11 mouse cellular contexts compared by ENCODE assay signal in the genomic region with DNA sequence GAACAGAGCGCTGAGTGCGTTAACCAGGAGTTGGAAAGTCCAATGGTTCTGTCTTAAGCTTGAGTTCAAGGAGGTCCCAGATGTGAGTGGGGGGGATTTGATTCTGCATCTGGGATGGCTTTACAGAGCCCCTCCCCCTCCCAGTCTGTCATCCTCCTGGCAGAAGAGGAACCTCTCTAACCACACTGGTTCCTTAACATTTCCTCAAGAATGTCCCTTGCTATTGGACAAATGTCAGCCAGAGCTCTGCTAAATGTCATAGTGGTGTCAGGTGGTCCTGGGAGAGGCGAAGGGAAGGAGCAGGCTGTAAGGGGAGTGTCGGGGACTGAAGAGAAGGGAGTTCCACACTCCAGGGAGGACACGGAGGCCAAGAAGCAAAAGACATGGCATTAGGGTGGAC. TPM values are rescaled to one million over a fixed set of nuclear protein-coding genes. Genes with fewer than 3 reads are reported as not detected.
DNase-seq lines count a peak whose midpoint lies in the region; ATAC-seq and TF ChIP-seq lines count a peak whose summit lies in the region.
"Had no signal": no experiment of that assay in that cellular context is flagged by ENCODE, and none has a peak within 500 bp of the region (broad histone marks: within the 10 kb centered on the region; RNA-seq: fewer than 3 reads in every experiment).

No protein-coding gene starts in this region.

- H3K9me3 ChIP-seq in heart, embryonic 10.5 days = no peaks in the 10 kb centered on the region
- H3K9me3 ChIP-seq in liver, embryonic 11.5 days (ENCODE audit: control insufficient read depth, low read length) = no peaks in the 10 kb centered on the region
- no peaks in the 10 kb centered on the region for H3K9me3 ChIP-seq in stomach, embryonic 16.5 days (replicated peaks; ENCODE audit: control insufficient read depth, low read length)
- H3K9me3 ChIP-seq: neural tube, embryonic 12.5 days had no signal

- peak overlapping the region; percentile 63 for H3K27ac ChIP-seq in heart, embryonic 10.5 days
- peak overlapping the region; percentile 94 for H3K27ac ChIP-seq in spleen, adult 2 months (ENCODE audit: insufficient read depth, low read length)
- H3K27ac ChIP-seq in liver, embryonic 11.5 days (ENCODE audit: low read depth, low read length) = no peak overlapping the region
- H3K27ac ChIP-seq in stomach, embryonic 16.5 days (ENCODE audit: low read length) = peak overlapping the region; percentile 68
- H3K27ac ChIP-seq: neural tube, embryonic 12.5 days had no signal

- no peak for TF ChIP-seq CTCF in spleen, adult 2 months (IDR thresholded peaks at IDR 0.05; ENCODE audit: extremely low read depth, insufficient read depth, insufficient read length, insufficient replicate concordance)

- TF ChIP-seq POLR2A in spleen, adult 2 months (IDR thresholded peaks at IDR 0.05; ENCODE audit: low read depth, low read length) = no peak

- 44% methylated on average over 5 of the region's 5 CpGs for WGBS in heart, embryonic 10.5 days
- 50% methylated on average over 5 of the region's 5 CpGs for WGBS in spleen, adult 2 months
- 42% methylated on average over 5 of the region's 5 CpGs for whole genome bisulfite sequencing in liver, embryonic 11.5 days
- WGBS in stomach, embryonic 16.5 days = 57% methylated on average over 5 of the region's 5 CpGs

- H3K9ac ChIP-seq in liver, embryonic 11.5 days (ENCODE audit: low read depth, low read length) = no peak overlapping the region
- no peak overlapping the region for H3K9ac ChIP-seq in stomach, embryonic 16.5 days (ENCODE audit: low read length)
- H3K9ac ChIP-seq: neural tube, embryonic 12.5 days had no signal

- DNase-seq in heart, embryonic 10.5 days (ENCODE audit: low spot score) = no peak
- DNase-seq in heart, adult 8-10 months (ENCODE audit: low spot score) = no peak
- no peak for DNase-seq in spleen, adult 2 months (ENCODE audit: low read depth in 1 of 2, low spot score in 2 of 2)
- DNase-seq in spleen, postnatal 10 days (ENCODE audit: low spot score in 2 of 2) = no peak
- DNase-seq in liver, embryonic 11.5 days (ENCODE audit: low spot score) = no peak
- no peak for DNase-seq in cerebellum, adult 9-10 months
- no peak for DNase-seq in frontal cortex, postnatal 36 days (ENCODE audit: low spot score in 2 of 2)
- DNase-seq: cerebellum, postnatal 25 days had no signal

- H3K4me3 ChIP-seq in heart, embryonic 10.5 days = peak overlapping the region; percentile 56
- H3K4me3 ChIP-seq in spleen, adult 2 months (ENCODE audit: extremely low read depth, insufficient read depth, insufficient read length) = peak overlapping the region; percentile 29; the same call in 1 of the 2 replicates
- H3K4me3 ChIP-seq in liver, embryonic 11.5 days (ENCODE audit: low read depth, low read length) = no peak overlapping the region
- H3K4me3 ChIP-seq in stomach, embryonic 16.5 days (replicated peaks; ENCODE audit: low read length) = no peak overlapping the region
- H3K4me3 ChIP-seq: neural tube, embryonic 12.5 days had no signal

- no peak; the same call in 1 of the 2 replicates for ATAC-seq in liver, embryonic 11.5 days (replicated peaks; ENCODE audit: low FRiP score)
- no peak for ATAC-seq in stomach, embryonic 16.5 days (ENCODE audit: insufficient read depth, low FRiP score)

- H3K36me3 ChIP-seq in heart, embryonic 10.5 days = no peaks in the 10 kb centered on the region
- peaks cover 2% of the 10 kb centered on the region; the same call in 1 of the 2 replicates for H3K36me3 ChIP-seq in spleen, adult 2 months (ENCODE audit: control insufficient read depth, insufficient read depth, low read length)
- H3K36me3 ChIP-seq in liver, embryonic 11.5 days (ENCODE audit: control insufficient read depth, insufficient read depth, low read length) = no peaks in the 10 kb centered on the region
- no peaks in the 10 kb centered on the region for H3K36me3 ChIP-seq in stomach, embryonic 16.5 days (ENCODE audit: control insufficient read depth, insufficient read depth, low read length)
- H3K36me3 ChIP-seq: neural tube, embryonic 12.5 days had no signal

- H3K4me2 ChIP-seq in liver, embryonic 11.5 days = peak overlapping the region; percentile 6
- H3K4me2 ChIP-seq in stomach, embryonic 16.5 days (ENCODE audit: low read depth, low read length) = peak overlapping the region; percentile 17; the same call in 1 of the 2 replicates

- peaks cover 39% of the 10 kb centered on the region for H3K27me3 ChIP-seq in heart, embryonic 10.5 days (ENCODE audit: insufficient read depth, poor library complexity, severe bottlenecking)
- H3K27me3 ChIP-seq in spleen, adult 2 months (ENCODE audit: control insufficient read depth, insufficient read depth, low read length) = no peaks in the 10 kb centered on the region
- peaks cover 5% of the 10 kb centered on the region; the same call in 1 of the 2 replicates for H3K27me3 ChIP-seq in liver, embryonic 11.5 days (replicated peaks; ENCODE audit: control insufficient read depth, insufficient read depth, low read length)
- H3K27me3 ChIP-seq in stomach, embryonic 16.5 days (ENCODE audit: control insufficient read depth, insufficient read depth, low read length) = no peaks in the 10 kb centered on the region

- H3K4me1 ChIP-seq in heart, embryonic 10.5 days = peaks cover 32% of the 10 kb centered on the region
- peaks cover 30% of the 10 kb centered on the region; the same call in 1 of the 2 replicates for H3K4me1 ChIP-seq in spleen, adult 2 months (ENCODE audit: control insufficient read depth, insufficient read depth, insufficient read length)
- H3K4me1 ChIP-seq in liver, embryonic 11.5 days (replicated peaks; ENCODE audit: control insufficient read depth, insufficient read depth, low read length) = peaks cover 24% of the 10 kb centered on the region
- peaks cover 10% of the 10 kb centered on the region; the same call in 1 of the 2 replicates for H3K4me1 ChIP-seq in stomach, embryonic 16.5 days (ENCODE audit: control insufficient read depth, insufficient read depth, low read length)
- H3K4me1 ChIP-seq: neural tube, embryonic 12.5 days had no signal

RNA-seq across cellular contexts. Expression of gene Abi3, which starts 0.7 kb away (rescaled TPM):
- 26.6 and 32.4 TPM in 2 replicates for polyA plus RNA-seq in heart, embryonic 10.5 days (2016; fragmentation: Nextera tagmentation; extraction: Ambion mirVana)
- total RNA-seq in heart, adult 8-10 months (2022) = 10 to 100 TPM in 1 of 4 experiments, 1 to 10 TPM in 3; 7.3 to 10.8 (median 8.8) TPM
- polyA plus RNA-seq in spleen, adult 2 months (2012; rRNA removed) = 166 and 238 TPM in 2 replicates
- 6.4 and 7.9 TPM in 2 replicates for polyA plus RNA-seq in liver, embryonic 11.5 days (2014; fragmentation: Nextera tagmentation; extraction: Ambion mirVana)
- polyA plus RNA-seq in stomach, embryonic 16.5 days (2015; fragmentation: Nextera tagmentation; extraction: Ambion mirVana) = 9.7 and 9.9 TPM in 2 replicates

RNA-seq across cellular contexts. Expression of gene Gngt2, which starts 5.9 kb away (rescaled TPM):
- polyA plus RNA-seq in heart, embryonic 10.5 days (2016; fragmentation: Nextera tagmentation; extraction: Ambion mirVana) = 43.2 and 60.8 TPM in 2 replicates
- 10 to 100 TPM; 11.6 to 19.0 (median 15.7) TPM for total RNA-seq in heart, adult 8-10 months (2022)
- polyA plus RNA-seq in spleen, adult 2 months (2012; rRNA removed) = 28.3 and 30.4 TPM in 2 replicates
- polyA plus RNA-seq in liver, embryonic 11.5 days (2014; fragmentation: Nextera tagmentation; extraction: Ambion mirVana) = 19.5 and 22.3 TPM in 2 replicates
- polyA plus RNA-seq in stomach, embryonic 16.5 days (2015; fragmentation: Nextera tagmentation; extraction: Ambion mirVana) = 16.1 and 18.2 TPM in 2 replicates

RNA-seq across cellular contexts. Expression of gene Phospho1, which starts 18.7 kb away (rescaled TPM):
- 0.31 and 0.42 TPM in 2 replicates for polyA plus RNA-seq in heart, embryonic 10.5 days (2016; fragmentation: Nextera tagmentation; extraction: Ambion mirVana)
- 100 to 1,000 TPM; 171 to 185 (median 175) TPM for total RNA-seq in heart, adult 8-10 months (2022)
- 34.5 and 42.5 TPM in 2 replicates for polyA plus RNA-seq in spleen, adult 2 months (2012; rRNA removed)
- 0.48 and 0.74 TPM in 2 replicates for polyA plus RNA-seq in liver, embryonic 11.5 days (2014; fragmentation: Nextera tagmentation; extraction: Ambion mirVana)
- polyA plus RNA-seq in stomach, embryonic 16.5 days (2015; fragmentation: Nextera tagmentation; extraction: Ambion mirVana) = 0.54 and 0.94 TPM in 2 replicates
- polyA plus RNA-seq: forebrain, embryonic 11.5 days; neural tube, embryonic 12.5 days had no signal

Comparison
In these comparisons a context has a peak if more than half of its experiments do, and no peak if none do; other contexts are left out.
1. H3K4me3 ChIP-seq: peak in heart, embryonic 10.5 days (single experiment) and spleen, adult 2 months (single experiment); none in liver, embryonic 11.5 days (single experiment) and stomach, embryonic 16.5 days (single experiment).
2. RNA of gene Phospho1, which starts 18.7 kb away (polyA plus RNA-seq): 34.5 to 42.5 TPM in spleen, adult 2 months; 0.54 to 0.94 TPM in stomach, embryonic 16.5 days, 0.48 to 0.74 TPM in liver, embryonic 11.5 days and 0.31 to 0.42 TPM in heart, embryonic 10.5 days; every median in the first group is over 10 times any median in the second.